Mouse (Mus musculus) MEL (cell line): ENCODE data around the gene Enox2. TPM values are rescaled to one million over a fixed set of nuclear protein-coding genes. Genes with fewer than 3 reads are reported as not detected.

Experiments used
- DNase-seq: peaks from one replicate; pipeline ENCODE4 v3.0.0; 2011; ENCODE audit warnings: low read depth, low spot score
- H3K27ac ChIP-seq: 2 replicates; pipeline ENCODE4 v1.5.1; 2012; ENCODE audit warnings: low read depth, mild to moderate bottlenecking, control low read depth, low read length, moderate library complexity; ENCODE audit not compliant: control insufficient read depth
- H3K27me3 ChIP-seq, 2 experiments: fragments of 150-350 bp in 1 of 2; sonication (generic) in 1 of 2; 2 replicates each; pipeline ENCODE4 v1.6.1; 2012; ENCODE audit warnings: low read length in 2 of 2, mild to moderate bottlenecking in 2 of 2, improper control_type of control experiment in 1 of 2, moderate library complexity in 1 of 2; ENCODE audit not compliant: insufficient read depth in 2 of 2, control insufficient read depth in 1 of 2
- H3K36me3 ChIP-seq, 2 experiments: 2 replicates each; pipeline ENCODE4 v1.6.1; 2012 to 2014; ENCODE audit warnings: low read length in 2 of 2, improper control_type of control experiment in 1 of 2, inconsistent platforms in 1 of 2, mild to moderate bottlenecking in 1 of 2; ENCODE audit not compliant: insufficient read depth in 2 of 2, control insufficient read depth in 1 of 2
- H3K4me1 ChIP-seq, 2 experiments: fragments of 150-350 bp in 1 of 2; sonication (generic) in 1 of 2; 2 replicates each; pipeline ENCODE4 v1.6.1; 2012; ENCODE audit warnings: low read length in 2 of 2, improper control_type of control experiment in 1 of 2, mild to moderate bottlenecking in 1 of 2; ENCODE audit not compliant: insufficient read depth in 2 of 2, control insufficient read depth in 1 of 2
- H3K4me3 ChIP-seq, 2 experiments: fragments of 150-350 bp in 1 of 2; sonication (generic) in 1 of 2; 2 replicates each; pipeline ENCODE4 v1.5.1; 2012; ENCODE audit warnings: low read depth in 2 of 2, low read length in 2 of 2, mild to moderate bottlenecking in 2 of 2, moderate library complexity in 2 of 2, control low read depth in 1 of 2, improper control_type of control experiment in 1 of 2; ENCODE audit not compliant: control insufficient read depth in 1 of 2, insufficient read depth in 1 of 2
- H3K79me2 ChIP-seq: 2 replicates; pipeline ENCODE4 v1.6.1; 2012; ENCODE audit warnings: mild to moderate bottlenecking, low read length, moderate library complexity; ENCODE audit not compliant: control insufficient read depth, poor library complexity, insufficient read depth
- H3K9ac ChIP-seq: 2 replicates; pipeline ENCODE4 v1.6.1; 2012; ENCODE audit warnings: low read depth, mild to moderate bottlenecking, control low read depth, low read length, moderate library complexity; ENCODE audit not compliant: control insufficient read depth, poor library complexity, severe bottlenecking
- H3K9me3 ChIP-seq: fragments of 150-350 bp; sonication (generic); replicated peaks from 2 replicates; pipeline ENCODE4 v1.6.1; 2012; ENCODE audit warnings: mild to moderate bottlenecking, low read length, improper control_type of control experiment, moderate library complexity; ENCODE audit not compliant: insufficient read depth
- BHLHE40 ChIP-seq: IDR thresholded peaks from 2 replicates; pipeline ENCODE4 v1.6.1; 2012; ENCODE audit warnings: low read depth, mild to moderate bottlenecking, inconsistent platforms, low read length, improper control_type of control experiment, borderline replicate concordance
- CHD2 ChIP-seq: IDR thresholded peaks from 2 replicates; pipeline ENCODE4 v1.6.1; 2011; ENCODE audit warnings: low read length, improper control_type of control experiment
- CTCF ChIP-seq, 3 experiments: IDR thresholded peaks in 2 of 3; conservative IDR thresholded peaks in 1 of 3; 2 replicates each; pipeline ENCODE4 v1.5.1; 2011 to 2012; ENCODE audit warnings: low read length in 3 of 3, low read depth in 2 of 3, mild to moderate bottlenecking in 2 of 3, improper control_type of control experiment in 1 of 3, inconsistent platforms in 1 of 3, mixed read lengths in 1 of 3, moderate library complexity in 1 of 3; ENCODE audit not compliant: control insufficient read depth in 1 of 3, insufficient read depth in 1 of 3, poor library complexity in 1 of 3, severe bottlenecking in 1 of 3
- ELF1 ChIP-seq: IDR thresholded peaks from 2 replicates; pipeline ENCODE4 v1.6.1; 2014; ENCODE audit warnings: low read depth, mild to moderate bottlenecking, inconsistent platforms, low read length, improper control_type of control experiment, moderate library complexity
- EP300 ChIP-seq, 2 experiments: IDR thresholded peaks; 2 replicates each; pipeline ENCODE4 v1.6.1; 2011; ENCODE audit warnings: improper control_type of control experiment in 2 of 2, low read length in 2 of 2, low read depth in 1 of 2, mild to moderate bottlenecking in 1 of 2
- ETS1 ChIP-seq: IDR thresholded peaks from 2 replicates; pipeline ENCODE4 v1.6.1; 2012; ENCODE audit warnings: low read depth, mild to moderate bottlenecking, inconsistent platforms, low read length, improper control_type of control experiment, moderate library complexity
- GABPA ChIP-seq: IDR thresholded peaks from 2 replicates; pipeline ENCODE4 v1.6.1; 2012; ENCODE audit warnings: low read depth, mild to moderate bottlenecking, inconsistent platforms, low read length, improper control_type of control experiment, moderate library complexity
- GATA1 ChIP-seq: IDR thresholded peaks from 2 replicates; pipeline ENCODE4 v1.6.1; 2011; ENCODE audit warnings: low read depth, low read length, improper control_type of control experiment
- HCFC1 ChIP-seq: IDR thresholded peaks from 2 replicates; pipeline ENCODE4 v1.6.1; 2012; ENCODE audit warnings: low read depth, mild to moderate bottlenecking, inconsistent platforms, low read length, improper control_type of control experiment, moderate library complexity
- MAX ChIP-seq: IDR thresholded peaks from 2 replicates; pipeline ENCODE4 v1.6.1; 2011; ENCODE audit warnings: low read length, improper control_type of control experiment
- MAZ ChIP-seq: IDR thresholded peaks from 2 replicates; pipeline ENCODE4 v1.6.1; 2012; ENCODE audit warnings: low read depth, mild to moderate bottlenecking, inconsistent platforms, low read length, improper control_type of control experiment
- MEF2A ChIP-seq: IDR thresholded peaks from 2 replicates; pipeline ENCODE4 v1.6.1; 2014; ENCODE audit warnings: low read depth, mild to moderate bottlenecking, inconsistent platforms, low read length, improper control_type of control experiment; ENCODE audit not compliant: poor library complexity, insufficient replicate concordance, severe bottlenecking; ENCODE audit errors: extremely low read depth
- MXI1 ChIP-seq: IDR thresholded peaks from 2 replicates; pipeline ENCODE4 v1.6.1; 2011; ENCODE audit warnings: mild to moderate bottlenecking, low read depth, low read length, improper control_type of control experiment
- MYB ChIP-seq: IDR thresholded peaks from 2 replicates; pipeline ENCODE4 v1.6.1; 2011; ENCODE audit warnings: mild to moderate bottlenecking, low read depth, low read length, improper control_type of control experiment
- MYC ChIP-seq: IDR thresholded peaks from 2 replicates; pipeline ENCODE4 v1.6.1; 2011; ENCODE audit warnings: low read depth, mild to moderate bottlenecking, low read length, improper control_type of control experiment, moderate library complexity
- NRF1 ChIP-seq: IDR thresholded peaks from 2 replicates; pipeline ENCODE4 v1.6.1; 2014; ENCODE audit warnings: low read depth, mild to moderate bottlenecking, inconsistent platforms, low read length, improper control_type of control experiment, moderate library complexity; ENCODE audit not compliant: poor library complexity, insufficient read depth, severe bottlenecking
- POLR2A ChIP-seq, 2 experiments: IDR thresholded peaks; 2 replicates each; pipeline ENCODE4 v1.6.1; 2011 to 2012; ENCODE audit warnings: low read length in 2 of 2, mild to moderate bottlenecking in 2 of 2, control low read depth in 1 of 2, improper control_type of control experiment in 1 of 2, low read depth in 1 of 2, moderate library complexity in 1 of 2; ENCODE audit not compliant: control insufficient read depth in 1 of 2, insufficient read depth in 1 of 2, poor library complexity in 1 of 2
- POLR2AphosphoS2 ChIP-seq: IDR thresholded peaks from 2 replicates; pipeline ENCODE4 v1.6.1; 2011; ENCODE audit warnings: low read length, improper control_type of control experiment
- RCOR1 ChIP-seq: IDR thresholded peaks from 2 replicates; pipeline ENCODE4 v1.6.1; 2012; ENCODE audit warnings: low read depth, mild to moderate bottlenecking, inconsistent platforms, low read length, improper control_type of control experiment
- SIN3A ChIP-seq: IDR thresholded peaks from 2 replicates; pipeline ENCODE4 v1.6.1; 2012; ENCODE audit warnings: low read length, improper control_type of control experiment, inconsistent platforms
- SMC3 ChIP-seq: IDR thresholded peaks from 2 replicates; pipeline ENCODE4 v1.6.1; 2011; ENCODE audit warnings: low read depth, low read length, improper control_type of control experiment
- TAL1 ChIP-seq: IDR thresholded peaks from 2 replicates; pipeline ENCODE4 v1.6.1; 2012; ENCODE audit warnings: mild to moderate bottlenecking, inconsistent platforms, low read length, moderate library complexity, mixed read lengths
- TBP ChIP-seq: IDR thresholded peaks from 2 replicates; pipeline ENCODE4 v1.8.0; 2011; ENCODE audit warnings: low read depth, low read length, improper control_type of control experiment
- TCF12 ChIP-seq: IDR thresholded peaks from 2 replicates; pipeline ENCODE4 v1.6.1; 2014; ENCODE audit warnings: low read depth, mild to moderate bottlenecking, inconsistent platforms, low read length, improper control_type of control experiment, moderate library complexity
- USF1 ChIP-seq: IDR thresholded peaks from 2 replicates; pipeline ENCODE4 v1.6.1; 2014; ENCODE audit warnings: low read depth, mild to moderate bottlenecking, inconsistent platforms, low read length, improper control_type of control experiment, moderate library complexity
- USF2 ChIP-seq, 2 experiments: IDR thresholded peaks; 2 replicates each; pipeline ENCODE4 v1.6.1; 2011 to 2012; ENCODE audit warnings: improper control_type of control experiment in 2 of 2, low read length in 2 of 2, borderline replicate concordance in 1 of 2, inconsistent platforms in 1 of 2, low read depth in 1 of 2, mild to moderate bottlenecking in 1 of 2; ENCODE audit not compliant: insufficient read depth in 1 of 2
- ZC3H11A ChIP-seq: IDR thresholded peaks from 2 replicates; pipeline ENCODE4 v1.6.1; 2012; ENCODE audit warnings: low read depth, mild to moderate bottlenecking, inconsistent platforms, low read length, improper control_type of control experiment
- ZKSCAN1 ChIP-seq: IDR thresholded peaks from 2 replicates; pipeline ENCODE4 v1.6.1; 2012; ENCODE audit warnings: low read depth, mild to moderate bottlenecking, inconsistent platforms, low read length, improper control_type of control experiment, moderate library complexity
- polyA plus RNA-seq, 2 experiments: library from polyadenylated mRNA; stranded (reverse) in 1 of 2; unstranded in 1 of 2; fragments of >175 nt in 1 of 2; fragments of >200 nt in 1 of 2; gene quantifications; 2 replicates each; pipeline versions ENCODE4 v1.2.1 to v1.2.4; 2012; ENCODE audit warnings: low replicate concordance in 2 of 2, low read depth in 1 of 2; ENCODE audit not compliant: insufficient read length in 2 of 2, insufficient read depth in 1 of 2, missing spikeins in 1 of 2
- total RNA-seq: library from RNA; depleted of rRNA; stranded (reverse); fragments of 300-350 nt; gene quantifications from 2 replicates; pipeline ENCODE4 v1.2.3, GENCODE M21; 2012

Enox2 gene
- total and polyA plus RNA-seq, 3 experiments: 8.6 to 11.0 TPM; not detected in 1

- TF ChIP-seq TCF12 (no peak), GATA1 (no peak), MAZ (no peak), ZC3H11A (no peak), CHD2 (no peak), ZKSCAN1 (no peak), TBP (no peak), ELF1 (no peak), POLR2A (IDR thresholded peaks at IDR 0.05; ENCODE audit: control insufficient read depth in 1 of 2, insufficient read depth in 1 of 2, low read depth in 1 of 2, low read length in 2 of 2, poor library complexity in 1 of 2) (no peak), NRF1 (no peak), MYC (no peak), MEF2A (no peak), POLR2AphosphoS2 (no peak), BHLHE40 (no peak), GABPA (no peak), USF2 (IDR thresholded peaks at IDR 0.05; ENCODE audit: borderline replicate concordance in 1 of 2, insufficient read depth in 1 of 2, low read depth in 1 of 2, low read length in 2 of 2) (no peak), HCFC1 (no peak), SMC3 (no peak)
- H3K9me3 ChIP-seq: no peaks in the 10 kb centered on the region
- no peak overlapping the region for H3K9ac ChIP-seq
- H3K27me3 ChIP-seq: no peaks in the 10 kb centered on the region
- H3K27ac ChIP-seq: no peak overlapping the region
- DNase-seq: no peak
- H3K36me3 ChIP-seq: peaks cover 0 to 8% of the 10 kb centered on the region in 2 experiments; a peak in 2 of 4 replicates
- H3K4me1 ChIP-seq: peaks cover 0 to 2% of the 10 kb centered on the region in 2 experiments; a peak in 2 of 4 replicates
- H3K4me3 ChIP-seq: no peak overlapping the region
- H3K79me2 ChIP-seq: no peaks in the 10 kb centered on the region
These were observed 282.4 kb downstream of the Enox2 start for GRCm38 (mm10) chrX:49005655-49006054.

- no peaks in the 10 kb centered on the region for H3K27me3 ChIP-seq
- TF ChIP-seq ETS1: peak; percentile 41; the same call in 1 of the 2 replicates
- peak; percentile 63 to 74 for TF ChIP-seq EP300 (IDR thresholded peaks at IDR 0.05; ENCODE audit: low read depth in 1 of 2, low read length in 2 of 2)
- 0 out of 2 replicates have a peak, but pooled peaks have one; percentile 41 for TF ChIP-seq ELF1
- peak; percentile 87 for TF ChIP-seq GATA1
- no peak; the same call in 1 of the 2 replicates for TF ChIP-seq RCOR1
- no peak for TF ChIP-seq MYB
- peak; percentile 59; the same call in 1 of the 2 replicates for TF ChIP-seq TCF12
- no peak for TF ChIP-seq CTCF (IDR thresholded peaks at IDR 0.05 in 2 of 3, conservative IDR thresholded peaks at IDR 0.05 in 1 of 3; ENCODE audit: control insufficient read depth in 1 of 3, insufficient read depth in 1 of 3, low read depth in 2 of 3, low read length in 3 of 3, poor library complexity in 1 of 3, severe bottlenecking in 1 of 3)
- TF ChIP-seq MXI1: peak; percentile 67
- 0 out of 2 replicates have a peak, but pooled peaks have one; percentile 22 for TF ChIP-seq HCFC1
- TF ChIP-seq MYC: peak; percentile 86
- no peak for TF ChIP-seq TAL1
- TF ChIP-seq USF1: no peak
- no peak for TF ChIP-seq CHD2
- peak; percentile 69 for TF ChIP-seq MAX
- peak; percentile 37; the same call in 1 of the 2 replicates for TF ChIP-seq BHLHE40
- peak; percentile 36; the same call in 1 of the 2 replicates for TF ChIP-seq SIN3A
- peak; percentile 67 for DNase-seq
- H3K9me3 ChIP-seq: no peaks in the 10 kb centered on the region
- peaks cover 0 to 2% of the 10 kb centered on the region in 2 experiments; a peak in 2 of 4 replicates for H3K4me1 ChIP-seq
- H3K79me2 ChIP-seq: no peaks in the 10 kb centered on the region
- peak overlapping the region; percentile 32; the same call in 1 of the 2 replicates for H3K27ac ChIP-seq
- no peak overlapping the region for H3K4me3 ChIP-seq
- H3K9ac ChIP-seq: no peak overlapping the region
- H3K36me3 ChIP-seq: peaks cover 0 to 8% of the 10 kb centered on the region in 2 experiments; a peak in 2 of 4 replicates
These were observed 285.2 kb downstream of the Enox2 start for GRCm38 (mm10) chrX:49002892-49003291.
